Mouse (Mus musculus): ENCODE measurements around the gene Vps8.

DNA sequence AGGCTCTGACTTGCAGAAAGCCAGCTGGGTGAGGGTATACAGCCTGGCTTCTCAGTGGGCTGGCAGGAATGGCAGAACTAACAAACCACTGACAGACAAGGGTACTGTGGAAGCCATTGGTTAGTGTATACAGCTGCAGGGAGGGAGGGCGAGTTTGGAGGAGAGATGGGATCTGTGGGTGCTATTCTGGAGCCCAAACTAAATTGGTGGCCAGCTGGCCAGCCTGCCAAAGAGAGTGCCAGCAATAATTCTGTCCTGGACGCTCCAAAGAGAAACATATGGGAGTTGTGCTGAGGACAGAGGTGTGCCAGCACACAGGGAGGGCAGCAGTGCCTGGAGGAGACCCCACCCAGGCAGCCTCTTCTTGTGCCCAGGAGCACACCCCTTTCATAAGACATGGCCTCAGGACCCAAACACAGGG, 220.7 kb downstream of the Vps8 start:
- TF ChIP-seq CTCF (conservative IDR thresholded peaks at IDR 0.05; ENCODE audit: insufficient read depth, insufficient read length, low read depth, low read length): no peak
- TF ChIP-seq POLR2A (IDR thresholded peaks at IDR 0.05; ENCODE audit: low read depth, low read length): no peak
